Mouse (Mus musculus): ENCODE data around the gene Gtpbp3. TPM values are rescaled to one million over a fixed set of nuclear protein-coding genes. Genes with fewer than 3 reads are reported as not detected.

Gtpbp3 gene
- total RNA-seq, 2 experiments from 2014 or later: 30.4 to 36.1 TPM

GRCm38 (mm10) chr8:71469411-71469810 is 18.5 kb upstream of the Gtpbp3 start:
- peak in 1 of 2 experiments; percentile 58 for DNase-seq (ENCODE audit: low spot score in 2 of 2)

- no peak for DNase-seq (ENCODE audit: low spot score in 2 of 2)
Measured at GRCm38 (mm10) chr8:71470146-71470912, 17.6 kb upstream of the Gtpbp3 start.

- DNase-seq (ENCODE audit: low spot score in 2 of 2): no peak
Measured at GRCm38 (mm10) chr8:71470913-71471255, 17.0 kb upstream of the Gtpbp3 start.

GRCm38 (mm10) chr8:71471861-71472260 is 16.0 kb upstream of the Gtpbp3 start:
- DNase-seq (ENCODE audit: low spot score in 2 of 2): no peak

GRCm38 (mm10) chr8:71472601-71473386 is 15.1 kb upstream of the Gtpbp3 start:
- DNase-seq (ENCODE audit: low spot score in 2 of 2): no peak

GRCm38 (mm10) chr8:71474344-71474743 is 13.6 kb upstream of the Gtpbp3 start:
- DNase-seq (ENCODE audit: low spot score in 2 of 2): no peak

- DNase-seq (ENCODE audit: low spot score in 2 of 2): no peak
Measured at GRCm38 (mm10) chr8:71474785-71475701, 12.9 kb upstream of the Gtpbp3 start.

GRCm38 (mm10) chr8:71475702-71476075 is 12.2 kb upstream of the Gtpbp3 start:
- no peak for DNase-seq (ENCODE audit: low spot score in 2 of 2)

- DNase-seq (ENCODE audit: low spot score in 2 of 2): peak; percentile 77 to 84
Measured at GRCm38 (mm10) chr8:71476099-71476940, 11.6 kb upstream of the Gtpbp3 start.

- DNase-seq (ENCODE audit: low spot score in 2 of 2): no peak
Measured at GRCm38 (mm10) chr8:71477196-71477845, 10.6 kb upstream of the Gtpbp3 start.

- no peak for DNase-seq (ENCODE audit: low spot score in 2 of 2)
Measured at GRCm38 (mm10) chr8:71478943-71479342, 9.0 kb upstream of the Gtpbp3 start.

GRCm38 (mm10) chr8:71483932-71484331 is 4.0 kb upstream of the Gtpbp3 start:
- no peak for DNase-seq (ENCODE audit: low spot score in 2 of 2)

GRCm38 (mm10) chr8:71484736-71485135 is 3.2 kb upstream of the Gtpbp3 start:
- no peak for DNase-seq (ENCODE audit: low spot score in 2 of 2)

GRCm38 (mm10) chr8:71485142-71486135 is 2.5 kb upstream of the Gtpbp3 start, which contains the start of gene Ano8:
Gene Ano8, minus strand, starts transcription at chr8:71485963.
- DNase-seq (ENCODE audit: low spot score in 2 of 2): peak; percentile 83 to 89

GRCm38 (mm10) chr8:71486136-71486529 is 1.8 kb upstream of the Gtpbp3 start:
- no peak for DNase-seq (ENCODE audit: low spot score in 2 of 2)

GRCm38 (mm10) chr8:71488454-71488853 is 551 bp downstream of the Gtpbp3 start:
- peak; percentile 85 to 92 for DNase-seq (ENCODE audit: low spot score in 2 of 2)

GRCm38 (mm10) chr8:71495039-71495438 is 7.1 kb downstream of the Gtpbp3 start:
- DNase-seq (ENCODE audit: low spot score in 2 of 2): peak in 1 of 2 experiments; percentile 83

GRCm38 (mm10) chr8:71495811-71496210 is 7.9 kb downstream of the Gtpbp3 start:
- DNase-seq (ENCODE audit: low spot score in 2 of 2): no peak

- DNase-seq (ENCODE audit: low spot score in 2 of 2): no peak
Measured at GRCm38 (mm10) chr8:71496481-71496880, 8.6 kb downstream of the Gtpbp3 start.
